Mouse (Mus musculus): Measurements from ENCODE around the gene Efnb2. TPM values are rescaled to one million over a fixed set of nuclear protein-coding genes. Genes with fewer than 3 reads are reported as not detected.
A peak's percentile ranks its signal among the peaks of the same experiment; 100 is the strongest.

Gene Efnb2
- polyA plus RNA-seq (2015; fragmentation: Nextera tagmentation; extraction: Ambion mirVana), result 19.9 and 23.2 TPM in 2 replicates

- Histone ChIP-seq H3K27ac (ENCODE audit: low read length) (peak within 1 kb of the TSS; percentile 89), H3K9ac (replicated peaks; ENCODE audit: low read length) (peak within 1 kb of the TSS; percentile 92), H3K36me3 (ENCODE audit: insufficient read depth, low read length) (peaks cover 11% of the 10 kb centered on the region; the same call in 1 of the 2 replicates), H3K9me3 (ENCODE audit: low read length) (no peaks in the 10 kb centered on the region), H3K4me1 (ENCODE audit: insufficient read depth, low read length) (peaks cover 12% of the 10 kb centered on the region; the same call in 1 of the 2 replicates), H3K4me3 (ENCODE audit: low read length) (peak within 1 kb of the TSS; percentile 88), H3K4me2 (replicated peaks; ENCODE audit: low read depth, low read length) (peak within 1 kb of the TSS; percentile 91), H3K27me3 (ENCODE audit: insufficient read depth, low read length) (no peaks in the 10 kb centered on the region)
- peak; percentile 96 for ATAC-seq (ENCODE audit: low FRiP score, low TSS enrichment)
- WGBS, result under 1% methylated on average over 65 of the region's 70 CpGs
Measured at GRCm38 (mm10) chr8:8661103-8661758, at the start of gene Efnb2. Gene Efnb2 (minus strand): TSS chr8:8661242.

DNA sequence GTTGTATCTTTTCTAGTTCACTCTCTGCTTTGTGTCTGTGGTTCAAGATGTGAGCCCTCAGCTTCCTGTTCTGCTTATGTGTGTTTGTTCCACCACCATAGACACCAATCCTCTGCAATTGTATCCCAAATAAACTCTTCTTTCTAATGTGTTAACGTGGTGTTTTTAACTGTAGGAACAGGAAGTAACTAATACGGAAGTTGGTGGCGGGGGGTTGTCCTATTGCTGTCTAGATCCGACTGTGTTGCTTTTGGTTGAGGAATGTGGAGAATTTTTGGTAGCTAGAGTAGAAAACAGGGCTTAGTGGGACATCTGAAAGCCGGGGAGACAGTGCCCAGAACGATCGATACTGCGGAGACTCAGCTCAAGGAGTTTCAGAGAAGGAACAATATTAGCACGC, 43.8 kb upstream of the Efnb2 start:
- Histone ChIP-seq H3K4me2 (replicated peaks; ENCODE audit: low read depth, low read length) (no peak overlapping the region), H3K27ac (ENCODE audit: low read length) (no peak overlapping the region), H3K4me1 (ENCODE audit: insufficient read depth, low read length) (0 out of 2 replicates have a peak, but pooled peaks cover 3% of the 10 kb centered on the region), H3K27me3 (ENCODE audit: insufficient read depth, low read length) (no peaks in the 10 kb centered on the region), H3K9me3 (ENCODE audit: low read length) (no peaks in the 10 kb centered on the region), H3K9ac (replicated peaks; ENCODE audit: low read length) (no peak overlapping the region), H3K36me3 (ENCODE audit: insufficient read depth, low read length) (no peaks in the 10 kb centered on the region), H3K4me3 (ENCODE audit: low read length) (no peak overlapping the region)
- no peak for ATAC-seq (ENCODE audit: low FRiP score, low TSS enrichment)
- 75% methylated on average over 9 of the region's 9 CpGs for WGBS

- Histone ChIP-seq H3K9me3 (ENCODE audit: low read length) (no peaks in the 10 kb centered on the region), H3K4me3 (ENCODE audit: low read length) (no peak overlapping the region), H3K27me3 (ENCODE audit: insufficient read depth, low read length) (no peaks in the 10 kb centered on the region), H3K36me3 (ENCODE audit: insufficient read depth, low read length) (no peaks in the 10 kb centered on the region), H3K4me1 (ENCODE audit: insufficient read depth, low read length) (0 out of 2 replicates have a peak, but pooled peaks cover 3% of the 10 kb centered on the region), H3K9ac (replicated peaks; ENCODE audit: low read length) (no peak overlapping the region), H3K4me2 (replicated peaks; ENCODE audit: low read depth, low read length) (no peak overlapping the region), H3K27ac (ENCODE audit: low read length) (no peak overlapping the region)
- WGBS, result 32% methylated on average over 2 of the region's 2 CpGs
- ATAC-seq (ENCODE audit: low FRiP score, low TSS enrichment), result peak; percentile 49
Measured at GRCm38 (mm10) chr8:8703668-8704067, 42.6 kb upstream of the Efnb2 start.

GRCm38 (mm10) chr8:8700821-8701220, 39.8 kb upstream of the Efnb2 start:
- Histone ChIP-seq H3K27ac (ENCODE audit: low read length) (no peak overlapping the region), H3K4me1 (ENCODE audit: insufficient read depth, low read length) (0 out of 2 replicates have a peak, but pooled peaks cover 3% of the 10 kb centered on the region), H3K4me3 (ENCODE audit: low read length) (no peak overlapping the region), H3K4me2 (replicated peaks; ENCODE audit: low read depth, low read length) (no peak overlapping the region), H3K9ac (replicated peaks; ENCODE audit: low read length) (no peak overlapping the region), H3K27me3 (ENCODE audit: insufficient read depth, low read length) (no peaks in the 10 kb centered on the region), H3K9me3 (ENCODE audit: low read length) (no peaks in the 10 kb centered on the region), H3K36me3 (ENCODE audit: insufficient read depth, low read length) (no peaks in the 10 kb centered on the region)
- 91% methylated on average over 10 of the region's 10 CpGs for WGBS
- no peak for ATAC-seq (ENCODE audit: low FRiP score, low TSS enrichment)

DNA sequence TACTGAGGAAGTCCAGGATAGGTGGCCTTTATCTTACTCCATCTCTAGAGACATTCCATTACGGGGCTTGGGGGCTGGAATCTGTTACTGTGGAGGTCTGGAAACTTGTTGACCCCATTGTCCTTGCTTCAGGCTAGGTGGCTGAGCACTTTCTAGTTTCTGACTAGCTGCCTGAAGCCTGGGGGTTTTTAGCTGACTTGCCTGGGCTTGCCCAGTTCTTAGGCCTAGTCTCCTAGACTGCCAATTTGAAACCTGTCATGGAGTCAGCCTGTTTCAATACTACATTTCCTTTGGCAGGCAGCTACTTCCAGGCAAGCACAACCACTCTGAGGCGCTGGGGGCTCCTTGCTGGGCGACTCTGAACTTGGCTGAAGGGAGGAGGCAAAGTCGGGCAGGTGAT, 39.2 kb upstream of the Efnb2 start:
- Histone ChIP-seq H3K4me1 (ENCODE audit: insufficient read depth, low read length) (0 out of 2 replicates have a peak, but pooled peaks cover 3% of the 10 kb centered on the region), H3K27me3 (ENCODE audit: insufficient read depth, low read length) (no peaks in the 10 kb centered on the region), H3K36me3 (ENCODE audit: insufficient read depth, low read length) (no peaks in the 10 kb centered on the region), H3K27ac (ENCODE audit: low read length) (no peak overlapping the region), H3K4me3 (ENCODE audit: low read length) (no peak overlapping the region), H3K4me2 (replicated peaks; ENCODE audit: low read depth, low read length) (no peak overlapping the region), H3K9me3 (ENCODE audit: low read length) (no peaks in the 10 kb centered on the region), H3K9ac (replicated peaks; ENCODE audit: low read length) (no peak overlapping the region)
- no peak for ATAC-seq (ENCODE audit: low FRiP score, low TSS enrichment)
- 85% methylated on average over 4 of the region's 4 CpGs for WGBS

- Histone ChIP-seq H3K9me3 (ENCODE audit: low read length) (no peaks in the 10 kb centered on the region), H3K27me3 (ENCODE audit: insufficient read depth, low read length) (no peaks in the 10 kb centered on the region), H3K27ac (ENCODE audit: low read length) (peak within 1 kb of the TSS; percentile 94), H3K4me2 (replicated peaks; ENCODE audit: low read depth, low read length) (peak within 1 kb of the TSS; percentile 84), H3K4me3 (ENCODE audit: low read length) (peak within 1 kb of the TSS; percentile 80), H3K9ac (replicated peaks; ENCODE audit: low read length) (peak within 1 kb of the TSS; percentile 99), H3K36me3 (ENCODE audit: insufficient read depth, low read length) (no peaks in the 10 kb centered on the region), H3K4me1 (ENCODE audit: insufficient read depth, low read length) (peaks cover 33% of the 10 kb centered on the region)
- under 1% methylated on average over 64 of the region's 81 CpGs for WGBS
- peak; percentile 96 for ATAC-seq (ENCODE audit: low FRiP score, low TSS enrichment)
Measured at GRCm38 (mm10) chr8:8690146-8691092, 29.4 kb upstream of the Efnb2 start, which contains the start of gene Arglu1. Gene Arglu1 (minus strand): TSS chr8:8690521.

- peaks cover 34% of the 10 kb centered on the region for H3K4me1 ChIP-seq (ENCODE audit: insufficient read depth, low read length)
- H3K27ac ChIP-seq (ENCODE audit: low read length), result peak overlapping the region; percentile 94
- under 1% methylated on average over 67 of the region's 68 CpGs for WGBS
- H3K36me3 ChIP-seq (ENCODE audit: insufficient read depth, low read length), result no peaks in the 10 kb centered on the region
- H3K4me2 ChIP-seq (replicated peaks; ENCODE audit: low read depth, low read length), result peak overlapping the region; percentile 84
- peak overlapping the region; percentile 99 for H3K9ac ChIP-seq (replicated peaks; ENCODE audit: low read length)
- H3K27me3 ChIP-seq (ENCODE audit: insufficient read depth, low read length), result no peaks in the 10 kb centered on the region
- ATAC-seq (ENCODE audit: low FRiP score, low TSS enrichment), result peak; percentile 81
- peak overlapping the region; percentile 80 for H3K4me3 ChIP-seq (ENCODE audit: low read length)
- H3K9me3 ChIP-seq (ENCODE audit: low read length), result no peaks in the 10 kb centered on the region
Measured at GRCm38 (mm10) chr8:8689454-8690145, 28.6 kb upstream of the Efnb2 start.

DNA sequence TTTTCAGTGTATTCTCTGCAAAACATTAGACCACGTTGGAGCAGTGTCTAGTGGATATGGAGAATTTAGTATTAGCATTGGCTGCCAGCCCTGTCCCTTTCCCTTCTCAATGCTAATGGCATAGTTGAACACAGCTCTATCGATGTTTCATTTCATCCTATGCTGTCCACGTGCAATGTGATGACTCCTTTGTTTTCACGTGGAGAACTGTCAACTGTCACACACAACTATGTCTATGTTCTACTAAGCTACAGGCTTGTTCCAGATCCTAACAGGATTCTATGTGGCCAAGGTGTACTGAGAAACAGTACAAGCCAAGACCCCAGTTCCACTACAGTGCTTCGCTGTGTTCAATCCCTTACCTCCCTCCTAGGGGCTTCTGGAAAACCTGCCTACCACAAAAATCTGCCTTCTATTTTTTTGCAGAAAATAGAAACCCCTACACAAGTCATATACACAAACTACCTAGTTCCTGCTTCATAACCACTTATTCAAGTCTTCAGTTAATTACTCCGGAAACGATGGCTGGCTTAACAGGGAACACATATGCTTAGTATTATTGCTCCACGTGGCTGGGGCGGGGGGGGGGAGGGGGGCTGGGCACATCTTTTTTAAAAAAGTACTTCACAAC, 27.9 kb upstream of the Efnb2 start:
- peak; percentile 1; the same call in 1 of the 2 replicates for ATAC-seq (ENCODE audit: low FRiP score, low TSS enrichment)
- no peak overlapping the region; the same call in 1 of the 2 replicates for H3K27ac ChIP-seq (ENCODE audit: low read length)
- H3K4me3 ChIP-seq (ENCODE audit: low read length), result peak overlapping the region; percentile 80

GRCm38 (mm10) chr8:8685517-8685916, 24.5 kb upstream of the Efnb2 start:
- no peak overlapping the region for H3K9ac ChIP-seq (replicated peaks; ENCODE audit: low read length)
- ATAC-seq (ENCODE audit: low FRiP score, low TSS enrichment), result no peak

More for the DNA sequence above, 27.9 kb upstream of the Efnb2 start:
- H3K4me1 ChIP-seq (ENCODE audit: insufficient read depth, low read length), result peaks cover 34% of the 10 kb centered on the region
- peak overlapping the region; percentile 84 for H3K4me2 ChIP-seq (replicated peaks; ENCODE audit: low read depth, low read length)
- H3K27me3 ChIP-seq (ENCODE audit: insufficient read depth, low read length), result no peaks in the 10 kb centered on the region
- 9% methylated on average over 9 of the region's 9 CpGs for whole genome bisulfite sequencing
- peak overlapping the region; percentile 99 for H3K9ac ChIP-seq (replicated peaks; ENCODE audit: low read length)
- no peaks in the 10 kb centered on the region for H3K36me3 ChIP-seq (ENCODE audit: insufficient read depth, low read length)
- no peaks in the 10 kb centered on the region for H3K9me3 ChIP-seq (ENCODE audit: low read length)

More at GRCm38 (mm10) chr8:8685517-8685916, 24.5 kb upstream of the Efnb2 start:
- WGBS, result 78% methylated on average over 2 of the region's 2 CpGs
- Histone ChIP-seq H3K9me3 (ENCODE audit: low read length) (no peaks in the 10 kb centered on the region), H3K4me1 (ENCODE audit: insufficient read depth, low read length) (peaks cover 32% of the 10 kb centered on the region), H3K4me3 (ENCODE audit: low read length) (no peak overlapping the region), H3K36me3 (ENCODE audit: insufficient read depth, low read length) (peaks cover 22% of the 10 kb centered on the region), H3K27me3 (ENCODE audit: insufficient read depth, low read length) (no peaks in the 10 kb centered on the region), H3K4me2 (replicated peaks; ENCODE audit: low read depth, low read length) (no peak overlapping the region), H3K27ac (ENCODE audit: low read length) (no peak overlapping the region)
